ENCODE assay signal across 13 mouse cellular contexts in the genomic region with DNA sequence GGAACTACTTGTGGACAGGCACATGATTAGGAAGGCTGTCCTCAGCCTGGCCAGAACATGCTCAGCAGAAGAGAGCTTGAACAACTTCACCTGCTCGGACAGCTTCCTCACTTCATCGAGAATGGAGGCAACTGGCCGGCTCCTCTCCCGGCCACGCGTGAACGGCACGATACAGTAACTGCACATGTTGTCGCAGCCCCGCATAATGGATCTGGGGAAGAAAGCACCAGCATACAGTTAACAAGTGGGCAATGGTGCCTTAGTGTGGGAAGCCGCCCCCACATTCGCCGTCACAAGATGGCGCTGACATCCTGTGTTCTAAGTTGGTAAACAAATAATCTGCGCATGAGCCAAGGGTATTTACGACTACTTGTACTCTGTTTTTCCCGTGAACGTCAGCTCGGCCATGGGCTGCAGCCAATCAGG. TPM values are rescaled to one million over a fixed set of nuclear protein-coding genes. Genes with fewer than 3 reads are reported as not detected.
DNase-seq lines count a peak whose midpoint lies in the region; ATAC-seq lines count a peak whose summit lies in the region.
"Not testable (repeated sequence)": the region's sequence is repeated elsewhere in the genome, so short reads cannot be mapped to it uniquely, and the experiment has no call there.
"Had no signal": no experiment of that assay in that cellular context is flagged by ENCODE, and none has a peak within 500 bp of the region (broad histone marks: within the 10 kb centered on the region; RNA-seq: fewer than 3 reads in every experiment).

No protein-coding gene starts in this region.

- ATAC-seq in forebrain, embryonic 13.5 days; heart, embryonic 16.5 days (replicated peaks; ENCODE audit: extremely low read depth, insufficient read depth, low FRiP score): not testable (repeated sequence)
- ATAC-seq in intestine, embryonic 16.5 days: peak; percentile 67
- ATAC-seq in neural tube, embryonic 13.5 days (ENCODE audit: low read depth): peak; percentile 43

- H3K9ac ChIP-seq in forebrain, embryonic 13.5 days: peak overlapping the region; percentile 30; the same call in 1 of the 2 replicates
- peak overlapping the region; percentile 42; the same call in 1 of the 2 replicates for H3K9ac ChIP-seq in heart, embryonic 16.5 days (ENCODE audit: low read length)
- peak overlapping the region; percentile 36; the same call in 1 of the 2 replicates for H3K9ac ChIP-seq in intestine, embryonic 16.5 days (ENCODE audit: low read depth, low read length)
- H3K9ac ChIP-seq in neural tube, embryonic 13.5 days: peak overlapping the region; percentile 62

- peak overlapping the region; percentile 35 for H3K4me3 ChIP-seq in forebrain, embryonic 13.5 days
- peak overlapping the region; percentile 41 for H3K4me3 ChIP-seq in heart, embryonic 16.5 days (ENCODE audit: low read length)
- peak overlapping the region; percentile 38 for H3K4me3 ChIP-seq in intestine, embryonic 16.5 days (ENCODE audit: low read length)
- H3K4me3 ChIP-seq in macrophage (ENCODE audit: inconsistent target): peak overlapping the region; percentile 14; the same call in 1 of the 2 replicates
- peak overlapping the region; percentile 37 for H3K4me3 ChIP-seq in neural tube, embryonic 13.5 days

- H3K4me1 ChIP-seq in forebrain, embryonic 13.5 days; heart, embryonic 16.5 days (ENCODE audit: control insufficient read depth, insufficient read depth, low read length); intestine, embryonic 16.5 days (ENCODE audit: control insufficient read depth, insufficient read depth, low read length); neural tube, embryonic 13.5 days (replicated peaks): not testable (repeated sequence)

- DNase-seq in embryo, embryonic 10.5 days (ENCODE audit: low spot score): peak; percentile 14
- peak; percentile 18 for DNase-seq in liver
- peak; percentile 44 for DNase-seq in yolk sac, embryonic 10.5 days (ENCODE audit: low spot score)

- peak overlapping the region; percentile 50 for H3K4me2 ChIP-seq in forebrain, embryonic 13.5 days
- peak overlapping the region; percentile 38 for H3K4me2 ChIP-seq in heart, embryonic 16.5 days (ENCODE audit: low read depth, low read length)
- H3K4me2 ChIP-seq in intestine, embryonic 16.5 days (ENCODE audit: low read depth, low read length): not testable (repeated sequence)
- peak overlapping the region; percentile 49 for H3K4me2 ChIP-seq in neural tube, embryonic 13.5 days

- H3K27ac ChIP-seq in forebrain, embryonic 13.5 days: 0 out of 2 replicates have a peak overlapping the region, but pooled peaks have one; percentile 10
- peak overlapping the region; percentile 64; the same call in 1 of the 2 replicates for H3K27ac ChIP-seq in heart, embryonic 16.5 days (ENCODE audit: low read length)
- not testable (repeated sequence) for H3K27ac ChIP-seq in intestine, embryonic 16.5 days (ENCODE audit: low read length); macrophage
- H3K27ac ChIP-seq in neural tube, embryonic 13.5 days (replicated peaks): 0 out of 2 replicates have a peak overlapping the region, but pooled peaks have one; percentile 23

- not testable (repeated sequence) for H3K79me2 ChIP-seq in macrophage (ENCODE audit: inconsistent target)

- H3K36me3 ChIP-seq in forebrain, embryonic 13.5 days (ENCODE audit: poor library complexity, severe bottlenecking): peaks cover 20% of the 10 kb centered on the region
- H3K36me3 ChIP-seq in heart, embryonic 16.5 days (ENCODE audit: control insufficient read depth, insufficient read depth): peaks cover 25% of the 10 kb centered on the region
- not testable (repeated sequence) for H3K36me3 ChIP-seq in intestine, embryonic 16.5 days (ENCODE audit: control insufficient read depth, insufficient read depth, low read length)
- H3K36me3 ChIP-seq in macrophage (ENCODE audit: inconsistent target): peaks cover 25% of the 10 kb centered on the region
- H3K36me3 ChIP-seq in neural tube, embryonic 13.5 days: peaks cover 29% of the 10 kb centered on the region

- not testable (repeated sequence) for H3K9me3 ChIP-seq in forebrain, embryonic 13.5 days (replicated peaks); heart, embryonic 16.5 days (replicated peaks; ENCODE audit: control insufficient read depth, low read length); intestine, embryonic 16.5 days (ENCODE audit: control insufficient read depth, low read length); neural tube, embryonic 13.5 days

- H3K27me3 ChIP-seq in forebrain, embryonic 13.5 days; heart, embryonic 16.5 days (ENCODE audit: control insufficient read depth, insufficient read depth, low read length); intestine, embryonic 16.5 days (replicated peaks; ENCODE audit: control insufficient read depth, insufficient read depth, low read length); neural tube, embryonic 13.5 days: not testable (repeated sequence)

- WGBS in forebrain, embryonic 13.5 days: 62% methylated on average over 15 of the region's 19 CpGs
- 80% methylated on average over 15 of the region's 19 CpGs for WGBS in heart, embryonic 16.5 days
- 75% methylated on average over 14 of the region's 19 CpGs for WGBS in intestine, embryonic 16.5 days
- 67% methylated on average over 10 of the region's 19 CpGs for WGBS in macrophage (ENCODE audit: missing documents)
- WGBS in neural tube, embryonic 13.5 days: 76% methylated on average over 16 of the region's 19 CpGs

RNA-seq across cellular contexts. Expression of a gene that starts 18.8 kb away (rescaled TPM):
- polyA plus RNA-seq in forebrain, embryonic 13.5 days (2015; fragmentation: Nextera tagmentation; extraction: Ambion mirVana): 16.0 and 17.4 TPM in 2 replicates
- polyA plus RNA-seq in heart, embryonic 16.5 days (2015; fragmentation: Nextera tagmentation; extraction: Ambion mirVana): 15.4 and 20.0 TPM in 2 replicates
- 16.9 and 18.1 TPM in 2 replicates for polyA plus RNA-seq in intestine, embryonic 16.5 days (2015; fragmentation: Nextera tagmentation; extraction: Ambion mirVana)
- total RNA-seq in macrophage (2018; cell fraction: chromatin; rRNA removed): 10 to 100 TPM in 25 of 26 experiments, 1 to 10 TPM in 1; 8.2 to 51.3 (median 27.1) TPM
- total RNA-seq in macrophage (2018; cell fraction: cytosol; rRNA removed): 1 to 10 TPM; 2.7 to 7.5 (median 5.0) TPM
- 10 to 100 TPM in 13 of 26 experiments, 1 to 10 TPM in 13; 3.5 to 25.0 (median 10.2) TPM for total RNA-seq in macrophage (2018; cell fraction: nucleus; rRNA removed)
- 4.0 to 6.2 TPM (median 5.3 TPM) in 3 replicates for polyA plus RNA-seq in macrophage (2018)
- 15.2 and 15.7 TPM in 2 replicates for polyA plus RNA-seq in neural tube, embryonic 13.5 days (2015; fragmentation: Nextera tagmentation; extraction: Ambion mirVana)

RNA-seq across cellular contexts. Expression of a gene that starts 47.0 kb away (rescaled TPM):
- polyA plus RNA-seq in forebrain, embryonic 13.5 days (2015; fragmentation: Nextera tagmentation; extraction: Ambion mirVana): not detected in 2 replicates
- polyA plus RNA-seq in heart, embryonic 16.5 days (2015; fragmentation: Nextera tagmentation; extraction: Ambion mirVana): not detected in 2 replicates
- not detected in 2 replicates for polyA plus RNA-seq in intestine, embryonic 16.5 days (2015; fragmentation: Nextera tagmentation; extraction: Ambion mirVana)
- total RNA-seq in macrophage (2018; cell fraction: chromatin; rRNA removed): not detected
- total RNA-seq in macrophage (2018; cell fraction: cytosol; rRNA removed): not detected
- not detected for total RNA-seq in macrophage (2018; cell fraction: nucleus; rRNA removed)
- not detected in 3 replicates for polyA plus RNA-seq in macrophage (2018)
- not detected in 2 replicates for polyA plus RNA-seq in neural tube, embryonic 13.5 days (2015; fragmentation: Nextera tagmentation; extraction: Ambion mirVana)
- total RNA-seq: adrenal gland, adult 18-20 months; heart, postnatal 36 days; layer of hippocampus, adult 18-20 months; left cerebral cortex, postnatal 10 days; megakaryocyte-erythroid progenitor cell, adult 5-6 weeks had no signal

RNA-seq across cellular contexts. Expression of a gene that starts 53.9 kb away (rescaled TPM):
- 3.8 and 4.1 TPM in 2 replicates for polyA plus RNA-seq in forebrain, embryonic 13.5 days (2015; fragmentation: Nextera tagmentation; extraction: Ambion mirVana)
- 57.8 and 61.8 TPM in 2 replicates for polyA plus RNA-seq in heart, embryonic 16.5 days (2015; fragmentation: Nextera tagmentation; extraction: Ambion mirVana)
- 4.1 and 4.3 TPM in 2 replicates for polyA plus RNA-seq in intestine, embryonic 16.5 days (2015; fragmentation: Nextera tagmentation; extraction: Ambion mirVana)
- 10 to 100 TPM in 2 of 26 experiments, 1 to 10 TPM in 17, under 1 TPM in 6, not detected in 1; 0.47 to 13.4 (median 4.1) TPM for total RNA-seq in macrophage (2018; cell fraction: chromatin; rRNA removed)
- total RNA-seq in macrophage (2018; cell fraction: cytosol; rRNA removed): 10 to 100 TPM in 1 of 26 experiments, 1 to 10 TPM in 25; 3.3 to 10.4 (median 5.8) TPM
- total RNA-seq in macrophage (2018; cell fraction: nucleus; rRNA removed): 10 to 100 TPM in 4 of 26 experiments, 1 to 10 TPM in 21, under 1 TPM in 1; 0.92 to 11.5 (median 3.1) TPM
- polyA plus RNA-seq in macrophage (2018): 2.9 to 11.4 TPM (median 6.1 TPM) in 3 replicates
- polyA plus RNA-seq in neural tube, embryonic 13.5 days (2015; fragmentation: Nextera tagmentation; extraction: Ambion mirVana): 6.6 and 7.7 TPM in 2 replicates
